Mouse (Mus musculus) hindbrain, embryonic 16.5 days (tissue): ENCODE measurements around the gene Atxn7. TPM values are rescaled to one million over a fixed set of nuclear protein-coding genes. Genes with fewer than 3 reads are reported as not detected.

ENCODE experiments used
- ATAC-seq: fragments of 200-750 bp; cut with Nextera tagmentation; 2 replicates; pipeline ENCODE4 v1.8.0; 2017; ENCODE audit warnings: moderate TSS enrichment, moderate library complexity
- H3K27ac ChIP-seq: fragments of 300-500 bp; sonication (generic); 2 replicates; pipeline ENCODE4 v1.5.1; 2014; ENCODE audit warnings: low read depth, mild to moderate bottlenecking, control low read depth, low read length, moderate library complexity
- H3K27me3 ChIP-seq: fragments of 300-500 bp; sonication (generic); replicated peaks from 2 replicates; pipeline ENCODE4 v1.6.1; 2014; ENCODE audit warnings: low read length; ENCODE audit not compliant: control insufficient read depth, insufficient read depth
- H3K36me3 ChIP-seq: fragments of 300-500 bp; sonication (generic); 2 replicates; pipeline ENCODE4 v1.6.1; 2014; ENCODE audit warnings: mild to moderate bottlenecking, low read length, moderate library complexity, mixed read lengths; ENCODE audit not compliant: control insufficient read depth, insufficient read depth
- H3K4me1 ChIP-seq: fragments of 300-500 bp; sonication (generic); 2 replicates; pipeline ENCODE4 v1.6.1; 2014; ENCODE audit warnings: low read depth, low read length; ENCODE audit not compliant: control insufficient read depth, insufficient read depth
- H3K4me2 ChIP-seq: fragments of 300-500 bp; sonication (generic); 2 replicates; pipeline ENCODE4 v1.6.1; 2014; ENCODE audit warnings: mild to moderate bottlenecking, low read length, control low read depth, moderate library complexity
- H3K4me3 ChIP-seq: fragments of 300-500 bp; sonication (generic); 2 replicates; pipeline ENCODE4 v1.5.1; 2014; ENCODE audit warnings: mild to moderate bottlenecking, low read length, control low read depth, moderate library complexity
- H3K9ac ChIP-seq: fragments of 300-500 bp; sonication (generic); 2 replicates; pipeline ENCODE4 v1.6.1; 2014; ENCODE audit warnings: low read depth, mild to moderate bottlenecking, control low read depth, low read length, moderate library complexity
- H3K9me3 ChIP-seq: fragments of 300-500 bp; sonication (generic); 2 replicates; pipeline ENCODE4 v1.6.1; 2014; ENCODE audit warnings: mild to moderate bottlenecking, low read length, moderate library complexity; ENCODE audit not compliant: control insufficient read depth
- WGBS: fragments of 180-500 bp; shearing (Covaris S2); extraction: QIAGEN DNeasy Blood & Tissue Kit; methylation state at CpG from one replicate; pipeline ENCODE4 v1.1.7; 2014; 5-methylcytosine and 5-hydroxymethylcytosine counted together
- polyA plus RNA-seq: library from polyadenylated mRNA; unstranded; fragments of >200 nt; fragmentation: Nextera tagmentation; extraction: Ambion mirVana; gene quantifications from 2 replicates; pipeline ENCODE4 v1.2.1, GENCODE M21; 2015

The Atxn7 gene
- polyA plus RNA-seq, 1 experiment from 2014 or later: 3.1 TPM

- Histone ChIP-seq H3K36me3 (no peaks in the 10 kb centered on the region), H3K27ac (no peak overlapping the region), H3K9ac (no peak overlapping the region), H3K4me1 (peaks cover 13% of the 10 kb centered on the region), H3K4me3 (no peak overlapping the region), H3K4me2 (no peak overlapping the region), H3K9me3 (no peaks in the 10 kb centered on the region), H3K27me3 (no peaks in the 10 kb centered on the region)
- 74% methylated on average over 6 of the region's 6 CpGs for WGBS
- ATAC-seq: no peak
Measured at GRCm38 (mm10) chr14:14066241-14066640, 105.0 kb downstream of the Atxn7 start.

- H3K27ac ChIP-seq: peak overlapping the region; percentile 78
- WGBS: 9% methylated on average over 10 of the region's 10 CpGs
- H3K4me3 ChIP-seq: no peak overlapping the region; the same call in 1 of the 2 replicates
- H3K4me1 ChIP-seq: peaks cover 17% of the 10 kb centered on the region
- H3K9me3 ChIP-seq: no peaks in the 10 kb centered on the region
- no peaks in the 10 kb centered on the region for H3K36me3 ChIP-seq
- H3K4me2 ChIP-seq: peak overlapping the region; percentile 39
- H3K27me3 ChIP-seq: no peaks in the 10 kb centered on the region
- H3K9ac ChIP-seq: peak overlapping the region; percentile 22; the same call in 1 of the 2 replicates
- ATAC-seq: peak; percentile 35
Measured at GRCm38 (mm10) chr14:14067648-14068472, 106.6 kb downstream of the Atxn7 start.

GRCm38 (mm10) chr14:14068553-14068952, 107.3 kb downstream of the Atxn7 start:
- H3K27ac ChIP-seq: peak overlapping the region; percentile 78; the same call in 1 of the 2 replicates
- no peak for ATAC-seq
- no peaks in the 10 kb centered on the region for H3K9me3 ChIP-seq
- WGBS: 40% methylated on average over 3 of the region's 3 CpGs
- no peaks in the 10 kb centered on the region for H3K36me3 ChIP-seq
- H3K9ac ChIP-seq: no peak overlapping the region
- H3K4me2 ChIP-seq: no peak overlapping the region; the same call in 1 of the 2 replicates
- no peaks in the 10 kb centered on the region for H3K27me3 ChIP-seq
- peaks cover 17% of the 10 kb centered on the region for H3K4me1 ChIP-seq
- H3K4me3 ChIP-seq: no peak overlapping the region

- Histone ChIP-seq H3K27me3 (no peaks in the 10 kb centered on the region), H3K27ac (peak overlapping the region; percentile 55), H3K4me2 (no peak overlapping the region), H3K36me3 (no peaks in the 10 kb centered on the region), H3K9ac (no peak overlapping the region), H3K9me3 (no peaks in the 10 kb centered on the region), H3K4me3 (no peak overlapping the region), H3K4me1 (peaks cover 13% of the 10 kb centered on the region)
- whole genome bisulfite sequencing: 7% methylated on average over 6 of the region's 6 CpGs
- ATAC-seq: peak; percentile 90
Measured at GRCm38 (mm10) chr14:14070541-14071315, 109.5 kb downstream of the Atxn7 start.

GRCm38 (mm10) chr14:14071456-14071855, 110.2 kb downstream of the Atxn7 start:
- Histone ChIP-seq H3K27ac (peak overlapping the region; percentile 55; the same call in 1 of the 2 replicates), H3K27me3 (no peaks in the 10 kb centered on the region), H3K4me2 (no peak overlapping the region), H3K9ac (no peak overlapping the region), H3K4me1 (peaks cover 13% of the 10 kb centered on the region), H3K4me3 (no peak overlapping the region), H3K9me3 (no peaks in the 10 kb centered on the region), H3K36me3 (no peaks in the 10 kb centered on the region)
- 32% methylated on average over 4 of the region's 4 CpGs for WGBS
- no peak for ATAC-seq

- H3K27me3 ChIP-seq: no peaks in the 10 kb centered on the region
- no peaks in the 10 kb centered on the region for H3K36me3 ChIP-seq
- no peak overlapping the region for H3K9ac ChIP-seq
- no peaks in the 10 kb centered on the region for H3K4me1 ChIP-seq
- no peak overlapping the region for H3K4me2 ChIP-seq
- H3K9me3 ChIP-seq: no peaks in the 10 kb centered on the region
- 96% methylated on average over 6 of the region's 6 CpGs for WGBS
- H3K4me3 ChIP-seq: no peak overlapping the region
- H3K27ac ChIP-seq: no peak overlapping the region
- ATAC-seq: no peak
Measured at GRCm38 (mm10) chr14:14080604-14081194, 119.5 kb downstream of the Atxn7 start.

- H3K9ac ChIP-seq: no peak overlapping the region
- no peak for ATAC-seq
- 98% methylated on average over 8 of the region's 8 CpGs for WGBS
- no peaks in the 10 kb centered on the region for H3K27me3 ChIP-seq
- H3K4me1 ChIP-seq: no peaks in the 10 kb centered on the region
- no peak overlapping the region for H3K4me3 ChIP-seq
- no peak overlapping the region for H3K4me2 ChIP-seq
- H3K36me3 ChIP-seq: peaks cover 3% of the 10 kb centered on the region; the same call in 1 of the 2 replicates
- H3K9me3 ChIP-seq: no peaks in the 10 kb centered on the region
- no peak overlapping the region for H3K27ac ChIP-seq
Measured at GRCm38 (mm10) chr14:14083811-14084210, 122.6 kb downstream of the Atxn7 start.

- no peak overlapping the region for H3K4me2 ChIP-seq
- no peak overlapping the region for H3K4me3 ChIP-seq
- 85% methylated on average over 4 of the region's 4 CpGs for WGBS
- no peak overlapping the region for H3K27ac ChIP-seq
- H3K9ac ChIP-seq: no peak overlapping the region
- no peaks in the 10 kb centered on the region for H3K4me1 ChIP-seq
- H3K27me3 ChIP-seq: no peaks in the 10 kb centered on the region
- no peak for ATAC-seq
- H3K9me3 ChIP-seq: no peaks in the 10 kb centered on the region
- peaks cover 7% of the 10 kb centered on the region for H3K36me3 ChIP-seq
Measured at GRCm38 (mm10) chr14:14086711-14087263, 125.5 kb downstream of the Atxn7 start.
